ENCODE assay signal across 9 mouse cellular contexts in the genomic region with DNA sequence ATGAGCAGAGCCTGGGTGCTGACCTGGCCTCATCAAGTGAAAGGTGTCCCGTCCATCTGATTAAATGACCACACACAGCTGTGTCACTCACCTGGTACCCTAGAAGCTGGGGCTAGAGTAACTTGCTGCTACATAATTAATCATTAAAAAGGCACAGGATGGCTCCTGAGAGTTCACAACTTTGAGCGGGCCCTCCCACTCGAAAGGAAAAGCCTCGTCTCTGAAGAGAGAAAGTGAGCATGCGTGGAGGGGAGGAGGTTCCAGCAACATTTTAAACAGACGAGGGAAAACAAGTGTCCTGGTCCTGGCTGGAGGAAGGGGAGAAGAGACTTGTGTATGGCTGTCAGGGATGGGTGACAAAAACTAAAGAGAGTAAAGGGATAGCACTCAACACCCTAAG. TPM values are rescaled to one million over a fixed set of nuclear protein-coding genes. Genes with fewer than 3 reads are reported as not detected.
DNase-seq lines count a peak whose midpoint lies in the region; ATAC-seq and TF ChIP-seq lines count a peak whose summit lies in the region.
"Had no signal": no experiment of that assay in that cellular context is flagged by ENCODE, and none has a peak within 500 bp of the region (broad histone marks: within the 10 kb centered on the region; RNA-seq: fewer than 3 reads in every experiment).

No protein-coding gene starts in this region.

- no peak for TF ChIP-seq CTCF in left cerebral cortex, adult 2 months (IDR thresholded peaks at IDR 0.05)

- peak overlapping the region; percentile 73 for H3K9ac ChIP-seq in heart, embryonic 14.5 days (ENCODE audit: low read length)
- no peak overlapping the region for H3K9ac ChIP-seq in neural tube, embryonic 12.5 days

- H3K27me3 ChIP-seq in heart, embryonic 14.5 days (ENCODE audit: control insufficient read depth, insufficient read depth, low read length) = no peaks in the 10 kb centered on the region
- H3K27me3 ChIP-seq in neural tube, embryonic 12.5 days (replicated peaks) = no peaks in the 10 kb centered on the region

- intact Hi-C loops in left cerebral cortex, adult 2 months (cut with DNase I) = loop anchor here (10.0 kb wide), 1 partner anchor 429 kb away; a partner anchor contains a TSS
- intact Hi-C loops in left cerebral cortex, postnatal 10 days (cut with DNase I) = no loop called here

- H3K4me1 ChIP-seq in heart, embryonic 14.5 days (ENCODE audit: control insufficient read depth in 2 of 2, insufficient read depth in 2 of 2, low read length in 2 of 2) = peaks cover 21 to 35% of the 10 kb centered on the region in 2 experiments
- peaks cover 14% of the 10 kb centered on the region for H3K4me1 ChIP-seq in neural tube, embryonic 12.5 days

- ATAC-seq in heart, embryonic 14.5 days (ENCODE audit: insufficient number of reproducible peaks, insufficient read depth, low FRiP score, low read depth) = no peak
- no peak for ATAC-seq in neural tube, embryonic 12.5 days (ENCODE audit: low FRiP score, low read depth)

- 46% methylated on average over 6 of the region's 6 CpGs for WGBS in heart, embryonic 14.5 days
- 69% methylated on average over 6 of the region's 6 CpGs for WGBS in neural tube, embryonic 12.5 days

- peak overlapping the region; percentile 92; the same call in 1 of the 2 replicates for H3K27ac ChIP-seq in left cerebral cortex, adult 2 months
- H3K27ac ChIP-seq in heart, embryonic 14.5 days (replicated peaks in 1 of 2; ENCODE audit: control insufficient read depth in 1 of 2, insufficient read depth in 1 of 2, low read depth in 2 of 2, low read length in 2 of 2) = peak overlapping the region in 1 of 2 experiments; percentile 98; a peak in 3 of 4 replicates
- no peak overlapping the region for H3K27ac ChIP-seq in neural tube, embryonic 12.5 days

- 0 out of 2 replicates have a peak, but pooled peaks cover 5% of the 10 kb centered on the region for H3K36me3 ChIP-seq in heart, embryonic 14.5 days (ENCODE audit: control insufficient read depth, insufficient read depth, low read length)
- no peaks in the 10 kb centered on the region for H3K36me3 ChIP-seq in neural tube, embryonic 12.5 days
- H3K36me3 ChIP-seq: G1E had no signal

- DNase-seq in left cerebral cortex, adult 2 months (ENCODE audit: extremely low spot score in 1 of 2, low spot score in 2 of 2) = no peak
- no peak for DNase-seq in left cerebral cortex, postnatal 10 days (ENCODE audit: extremely low spot score in 1 of 2, low spot score in 2 of 2)
- peak; percentile 47 to 48 for DNase-seq in kidney, postnatal 36 days
- no peak for DNase-seq in right cerebral cortex, postnatal 10 days (ENCODE audit: low spot score in 2 of 2)
- no peak for DNase-seq in ovary, postnatal 14 days (ENCODE audit: low spot score)
- no peak for DNase-seq in right cerebral cortex, postnatal 36 days (ENCODE audit: low spot score in 2 of 2)

- no peaks in the 10 kb centered on the region for H3K9me3 ChIP-seq in heart, embryonic 14.5 days (ENCODE audit: control insufficient read depth, low read length)
- no peaks in the 10 kb centered on the region for H3K9me3 ChIP-seq in neural tube, embryonic 12.5 days
- H3K9me3 ChIP-seq: G1E had no signal

- H3K4me3 ChIP-seq in left cerebral cortex, adult 2 months = peak overlapping the region; percentile 55; the same call in 1 of the 2 replicates
- peak overlapping the region; percentile 5 to 60 for H3K4me3 ChIP-seq in heart, embryonic 14.5 days (ENCODE audit: control insufficient read depth in 1 of 2, insufficient read depth in 1 of 2, low read depth in 1 of 2, low read length in 2 of 2)
- no peak overlapping the region for H3K4me3 ChIP-seq in neural tube, embryonic 12.5 days

- peak overlapping the region; percentile 72 for H3K4me2 ChIP-seq in heart, embryonic 14.5 days (ENCODE audit: low read length)
- H3K4me2 ChIP-seq in neural tube, embryonic 12.5 days (replicated peaks) = peak overlapping the region; percentile 63; the same call in 1 of the 2 replicates

RNA-seq across cellular contexts. Expression of a gene that starts 1.4 kb away (rescaled TPM):
- total RNA-seq in left cerebral cortex, adult 2 months (2021) = 10 to 100 TPM; 17.6 to 19.9 TPM
- 10 to 100 TPM in 1 of 2 experiments, 1 to 10 TPM in 1; 9.5 to 11.0 TPM for total RNA-seq in left cerebral cortex, postnatal 10 days (2021)
- 9.6 and 10.0 TPM in 2 replicates for polyA plus RNA-seq in heart, embryonic 14.5 days (2014; fragmentation: Nextera tagmentation; extraction: Ambion mirVana)
- 7.2 and 9.6 TPM in 2 replicates for polyA plus RNA-seq in neural tube, embryonic 12.5 days (2016; fragmentation: Nextera tagmentation; extraction: Ambion mirVana)
- total RNA-seq: G1E had no signal
- polyA plus RNA-seq: G1E had no signal

Comparison
In these comparisons a context has a peak if more than half of its experiments do, and no peak if none do; other contexts are left out.
1. DNase-seq: peak in kidney, postnatal 36 days (2 of 2); none in left cerebral cortex, adult 2 months (0 of 2), left cerebral cortex, postnatal 10 days (0 of 2), right cerebral cortex, postnatal 10 days (0 of 2), ovary, postnatal 14 days (single experiment) and right cerebral cortex, postnatal 36 days (0 of 2).